Mouse (Mus musculus): ENCODE measurements around the gene Asic2.

The Asic2 gene

DNA sequence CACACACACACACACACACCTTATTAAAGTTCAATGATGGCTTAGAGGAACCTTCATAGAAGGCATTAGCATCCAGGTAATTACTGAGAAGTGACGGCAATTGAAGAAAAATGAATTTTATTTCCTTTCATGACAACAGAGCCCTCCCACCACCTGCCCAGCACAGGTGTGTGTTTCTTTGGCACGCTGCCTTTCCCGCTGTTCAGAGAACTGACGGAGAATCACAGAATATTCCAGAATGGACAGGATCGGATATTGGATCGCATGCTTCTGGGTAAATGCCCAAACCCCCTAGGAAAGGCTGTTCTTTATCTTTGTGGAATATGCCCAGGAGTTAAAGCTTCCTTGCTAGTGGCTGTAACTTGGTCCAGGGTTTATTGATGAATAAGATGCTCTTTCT is 954.8 kb downstream of the Asic2 start:
- Histone ChIP-seq H3K4me1 (replicated peaks; ENCODE audit: low read depth, low read length) (peaks cover 3% of the 10 kb centered on the region; the same call in 1 of the 2 replicates), H3K9me3 (ENCODE audit: low read length) (peaks cover 23% of the 10 kb centered on the region)
- TF ChIP-seq CTCF (conservative IDR thresholded peaks at IDR 0.05; ENCODE audit: low read length) (no peak), POU5F1 (IDR thresholded peaks at IDR 0.05; ENCODE audit: borderline replicate concordance, low read length) (no peak), NANOG (IDR thresholded peaks at IDR 0.05; ENCODE audit: borderline replicate concordance, low read length) (no peak)

DNA sequence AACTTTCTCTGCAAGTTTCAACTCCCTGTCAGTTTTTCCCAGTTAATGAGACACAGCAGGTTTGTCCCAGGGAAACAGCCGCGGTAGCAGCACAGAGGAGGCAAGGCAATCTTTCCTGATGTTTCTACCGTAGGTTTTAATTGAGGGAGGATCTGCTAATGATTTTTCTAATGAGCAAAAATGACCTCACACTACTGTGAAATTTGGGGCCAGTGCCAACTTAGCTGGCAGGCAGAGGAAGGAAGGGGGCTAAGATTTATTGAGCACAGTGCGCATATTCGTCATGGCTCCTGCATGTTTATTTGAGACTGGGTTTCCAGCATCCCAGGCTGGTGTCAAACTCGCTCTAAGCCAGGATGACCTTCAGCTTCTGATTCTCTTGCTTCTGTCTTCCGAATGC is 957.5 kb downstream of the Asic2 start:
- H3K36me3 ChIP-seq (ENCODE audit: insufficient read depth, low read length): no peaks in the 10 kb centered on the region
- TF ChIP-seq CTCF (conservative IDR thresholded peaks at IDR 0.05; ENCODE audit: low read length) (no peak), NANOG (IDR thresholded peaks at IDR 0.05; ENCODE audit: borderline replicate concordance, low read length) (no peak), POU5F1 (IDR thresholded peaks at IDR 0.05; ENCODE audit: borderline replicate concordance, low read length) (no peak)
- peaks cover 5% of the 10 kb centered on the region; the same call in 1 of the 2 replicates for H3K27me3 ChIP-seq (ENCODE audit: insufficient read depth, low read length)
- H3K9me3 ChIP-seq (ENCODE audit: low read length): peaks cover 9% of the 10 kb centered on the region
- H3K4me3 ChIP-seq (replicated peaks; ENCODE audit: low read length): no peak overlapping the region
- peaks cover 3% of the 10 kb centered on the region; the same call in 1 of the 2 replicates for H3K4me1 ChIP-seq (replicated peaks; ENCODE audit: low read depth, low read length)

More for the DNA sequence above, 954.8 kb downstream of the Asic2 start:
- Histone ChIP-seq H3K36me3 (ENCODE audit: insufficient read depth, low read length) (no peaks in the 10 kb centered on the region), H3K4me3 (replicated peaks; ENCODE audit: low read length) (no peak overlapping the region), H3K27me3 (ENCODE audit: insufficient read depth, low read length) (no peaks in the 10 kb centered on the region)

DNA sequence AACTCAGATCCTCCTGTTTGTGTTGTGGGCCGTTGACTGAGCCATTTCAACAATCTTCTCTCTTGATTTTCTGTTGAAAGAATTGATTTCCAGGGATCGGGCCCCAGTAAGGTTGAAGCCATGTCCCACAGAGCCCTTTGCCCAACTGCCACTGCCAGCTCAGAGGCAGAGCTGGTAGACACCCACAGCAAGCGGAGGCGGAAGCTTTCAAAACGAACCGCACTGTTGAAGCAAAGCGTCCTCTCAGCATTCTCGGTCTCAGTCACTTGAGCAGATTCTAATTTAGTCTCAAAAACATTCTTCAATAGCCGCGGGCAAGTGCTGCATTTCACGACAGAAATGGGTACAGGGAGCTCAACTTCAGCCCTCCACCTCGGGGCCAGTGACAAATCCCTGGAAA is 958.9 kb downstream of the Asic2 start:
- Histone ChIP-seq H3K4me1 (replicated peaks; ENCODE audit: low read depth, low read length) (peaks cover 3% of the 10 kb centered on the region; the same call in 1 of the 2 replicates), H3K36me3 (ENCODE audit: insufficient read depth, low read length) (no peaks in the 10 kb centered on the region)
- no peak for TF ChIP-seq NANOG (IDR thresholded peaks at IDR 0.05; ENCODE audit: borderline replicate concordance, low read length)
- TF ChIP-seq POU5F1 (IDR thresholded peaks at IDR 0.05; ENCODE audit: borderline replicate concordance, low read length): no peak
- TF ChIP-seq CTCF (conservative IDR thresholded peaks at IDR 0.05; ENCODE audit: low read length): no peak

DNA sequence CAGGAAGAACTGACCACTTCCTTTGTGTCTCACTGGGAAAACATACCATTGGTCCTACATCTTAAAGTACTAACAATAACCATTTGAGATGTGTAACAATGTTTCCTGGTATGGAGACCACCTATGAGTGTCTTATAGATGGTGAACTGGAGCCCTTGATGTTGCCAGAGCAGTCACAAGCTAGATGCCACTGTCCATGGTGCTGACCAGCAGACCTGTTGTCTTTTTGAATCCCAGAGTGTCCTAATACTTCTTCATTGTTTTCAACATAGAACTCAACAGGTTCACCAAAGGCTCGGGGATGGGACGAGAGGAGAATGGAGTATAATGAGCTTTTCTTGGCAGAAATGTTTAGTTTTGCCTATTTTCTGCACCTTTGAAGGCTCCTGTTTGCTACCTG is 962.4 kb downstream of the Asic2 start:
- TF ChIP-seq CTCF (conservative IDR thresholded peaks at IDR 0.05; ENCODE audit: low read length) (no peak), POU5F1 (IDR thresholded peaks at IDR 0.05; ENCODE audit: borderline replicate concordance, low read length) (no peak), NANOG (IDR thresholded peaks at IDR 0.05; ENCODE audit: borderline replicate concordance, low read length) (no peak)
- H3K9me3 ChIP-seq (ENCODE audit: low read length): no peaks in the 10 kb centered on the region
- H3K36me3 ChIP-seq (ENCODE audit: insufficient read depth, low read length): no peaks in the 10 kb centered on the region
- H3K27me3 ChIP-seq (ENCODE audit: insufficient read depth, low read length): peaks cover 5% of the 10 kb centered on the region; the same call in 1 of the 2 replicates
- no peak overlapping the region for H3K4me3 ChIP-seq (replicated peaks; ENCODE audit: low read length)
- H3K4me1 ChIP-seq (replicated peaks; ENCODE audit: low read depth, low read length): peaks cover 25% of the 10 kb centered on the region

More for the DNA sequence above, 958.9 kb downstream of the Asic2 start:
- H3K9me3 ChIP-seq (ENCODE audit: low read length): no peaks in the 10 kb centered on the region
- peaks cover 5% of the 10 kb centered on the region; the same call in 1 of the 2 replicates for H3K27me3 ChIP-seq (ENCODE audit: insufficient read depth, low read length)
- no peak overlapping the region for H3K4me3 ChIP-seq (replicated peaks; ENCODE audit: low read length)

DNA sequence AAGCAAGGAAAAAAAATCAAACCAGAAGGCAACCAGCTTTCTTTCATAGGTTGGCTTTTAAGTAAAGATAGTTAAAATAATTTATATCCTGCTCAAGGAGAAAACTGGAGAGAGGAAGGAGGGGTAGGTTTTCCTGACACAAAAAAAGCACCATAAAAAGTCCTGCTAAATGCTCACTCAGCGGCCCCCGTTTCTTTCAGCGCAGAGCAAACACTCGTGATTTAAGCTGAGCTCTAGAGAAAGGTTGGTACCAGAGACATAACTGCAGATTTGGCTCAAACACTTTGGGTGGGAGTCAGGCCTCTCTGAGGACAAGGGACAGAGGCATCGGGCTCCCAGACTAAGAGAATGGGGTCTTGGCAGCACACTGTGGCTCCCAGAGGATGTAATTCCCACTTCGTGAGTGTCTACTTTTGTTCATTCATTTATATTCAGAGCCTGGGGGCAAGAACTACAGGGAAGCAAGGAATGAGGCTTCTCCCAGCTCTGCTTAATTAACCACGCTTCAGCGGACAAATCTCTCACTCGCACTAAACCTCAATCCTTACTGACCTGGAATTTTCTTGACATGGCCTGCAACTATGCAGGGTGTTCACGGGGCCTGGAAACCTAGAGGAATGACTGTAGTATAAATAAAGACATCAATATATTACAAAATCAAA is 965.4 kb downstream of the Asic2 start:
- H3K4me3 ChIP-seq (replicated peaks; ENCODE audit: low read length): no peak overlapping the region
- peaks cover 25% of the 10 kb centered on the region for H3K4me1 ChIP-seq (replicated peaks; ENCODE audit: low read depth, low read length)
- H3K9me3 ChIP-seq (ENCODE audit: low read length): no peaks in the 10 kb centered on the region
- H3K36me3 ChIP-seq (ENCODE audit: insufficient read depth, low read length): no peaks in the 10 kb centered on the region
- peaks cover 2% of the 10 kb centered on the region; the same call in 1 of the 2 replicates for H3K27me3 ChIP-seq (ENCODE audit: insufficient read depth, low read length)
- TF ChIP-seq CTCF (conservative IDR thresholded peaks at IDR 0.05; ENCODE audit: low read length): no peak
- TF ChIP-seq NANOG (IDR thresholded peaks at IDR 0.05; ENCODE audit: borderline replicate concordance, low read length): no peak
- TF ChIP-seq POU5F1 (IDR thresholded peaks at IDR 0.05; ENCODE audit: borderline replicate concordance, low read length): no peak

DNA sequence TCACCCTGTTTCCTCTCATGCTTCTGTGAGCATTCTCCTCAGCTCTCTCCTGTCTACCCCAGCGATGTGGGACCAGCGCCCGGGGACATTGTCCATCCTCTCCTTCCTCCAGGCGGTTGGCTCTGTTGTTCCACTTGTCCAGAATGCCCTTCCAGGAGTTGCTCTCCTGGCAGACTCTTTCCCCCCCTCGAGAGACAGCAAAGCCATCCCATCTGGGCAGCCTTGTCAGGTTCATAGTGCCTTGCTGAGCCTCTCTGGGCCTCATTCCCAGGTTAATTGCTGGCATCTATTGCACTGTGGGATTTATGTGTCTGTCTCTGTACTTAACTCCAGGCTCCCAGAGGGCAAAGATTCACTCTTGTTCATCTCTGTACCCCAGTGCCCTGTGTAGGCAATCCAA is 972.6 kb downstream of the Asic2 start:
- TF ChIP-seq CTCF (conservative IDR thresholded peaks at IDR 0.05; ENCODE audit: low read length) (no peak), POU5F1 (IDR thresholded peaks at IDR 0.05; ENCODE audit: borderline replicate concordance, low read length) (no peak), NANOG (IDR thresholded peaks at IDR 0.05; ENCODE audit: borderline replicate concordance, low read length) (no peak)
- H3K9me3 ChIP-seq (ENCODE audit: low read length): no peaks in the 10 kb centered on the region
- no peaks in the 10 kb centered on the region; the same call in 1 of the 2 replicates for H3K27me3 ChIP-seq (ENCODE audit: insufficient read depth, low read length)
- H3K4me1 ChIP-seq (replicated peaks; ENCODE audit: low read depth, low read length): no peaks in the 10 kb centered on the region
- H3K36me3 ChIP-seq (ENCODE audit: insufficient read depth, low read length): no peaks in the 10 kb centered on the region
- no peak overlapping the region for H3K4me3 ChIP-seq (replicated peaks; ENCODE audit: low read length)

DNA sequence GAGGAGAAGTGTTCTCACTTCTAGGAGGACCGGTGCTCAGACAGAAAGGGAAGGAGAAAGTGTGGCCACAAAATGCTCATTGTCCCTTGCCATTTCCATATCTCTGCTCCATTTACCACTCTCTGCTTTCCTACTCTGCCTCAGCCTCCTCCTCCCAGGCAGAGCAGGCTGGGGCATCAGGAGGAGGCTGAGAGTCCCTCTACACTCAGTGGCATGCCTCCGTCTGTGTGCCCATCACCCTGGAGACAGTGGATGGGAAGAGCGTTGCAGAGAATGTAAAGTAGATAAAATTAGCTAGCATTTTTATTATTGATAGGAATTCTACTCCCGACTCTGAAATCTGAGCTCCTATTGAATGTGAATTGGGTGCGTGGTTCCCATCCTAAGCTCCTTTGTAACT is 984.7 kb downstream of the Asic2 start:
- TF ChIP-seq NANOG (IDR thresholded peaks at IDR 0.05; ENCODE audit: borderline replicate concordance, low read length) (no peak), POU5F1 (IDR thresholded peaks at IDR 0.05; ENCODE audit: borderline replicate concordance, low read length) (no peak), CTCF (conservative IDR thresholded peaks at IDR 0.05; ENCODE audit: low read length) (no peak)
- no peaks in the 10 kb centered on the region for H3K27me3 ChIP-seq (ENCODE audit: insufficient read depth, low read length)
- no peaks in the 10 kb centered on the region for H3K36me3 ChIP-seq (ENCODE audit: insufficient read depth, low read length)
- H3K4me1 ChIP-seq (replicated peaks; ENCODE audit: low read depth, low read length): no peaks in the 10 kb centered on the region
- no peaks in the 10 kb centered on the region for H3K9me3 ChIP-seq (ENCODE audit: low read length)
- H3K4me3 ChIP-seq (replicated peaks; ENCODE audit: low read length): no peak overlapping the region

DNA sequence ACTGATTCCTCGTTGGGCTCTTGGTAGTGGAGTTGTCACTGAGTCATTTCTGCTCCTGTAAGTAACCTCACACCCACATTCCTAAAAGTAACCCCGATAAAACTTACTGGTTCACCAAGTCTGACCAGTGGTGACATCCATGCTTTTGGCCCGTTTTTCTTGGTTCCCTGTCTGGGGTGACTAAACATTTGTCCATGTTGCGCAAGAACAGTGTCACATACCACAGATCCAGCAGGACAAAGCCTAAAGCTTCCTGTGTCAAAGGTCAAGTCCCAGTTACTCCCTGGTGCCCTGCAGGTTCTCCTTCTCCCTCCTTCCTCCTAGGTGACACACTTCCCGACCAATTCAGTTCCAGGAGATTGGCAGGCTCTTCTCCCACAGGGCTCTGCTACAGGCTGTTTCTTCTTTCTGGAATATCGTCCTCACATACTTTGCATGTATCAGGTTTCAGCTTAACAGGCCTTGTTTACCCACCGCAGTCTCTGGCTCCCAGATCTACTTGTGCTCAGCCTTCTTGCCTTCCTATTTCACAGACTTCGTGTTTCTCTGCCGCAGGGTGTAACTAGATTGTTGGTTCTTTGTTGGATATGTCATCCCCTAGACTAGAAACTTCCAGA is 991.9 kb downstream of the Asic2 start:
- Histone ChIP-seq H3K9me3 (ENCODE audit: low read length) (no peaks in the 10 kb centered on the region), H3K27me3 (ENCODE audit: insufficient read depth, low read length) (no peaks in the 10 kb centered on the region; the same call in 1 of the 2 replicates), H3K36me3 (ENCODE audit: insufficient read depth, low read length) (no peaks in the 10 kb centered on the region), H3K4me3 (replicated peaks; ENCODE audit: low read length) (no peak overlapping the region), H3K4me1 (replicated peaks; ENCODE audit: low read depth, low read length) (peaks cover 4% of the 10 kb centered on the region; the same call in 1 of the 2 replicates)
- TF ChIP-seq NANOG (IDR thresholded peaks at IDR 0.05; ENCODE audit: borderline replicate concordance, low read length) (no peak), POU5F1 (IDR thresholded peaks at IDR 0.05; ENCODE audit: borderline replicate concordance, low read length) (no peak), CTCF (conservative IDR thresholded peaks at IDR 0.05; ENCODE audit: low read length) (no peak)

Data from E14TG2a.4 (cell line).